Mouse (Mus musculus) 416B (cell line): ENCODE results near the gene Ece1.

Source experiments
- DNase-seq: peaks from one replicate; pipeline ENCODE4 v3.0.0; 2011; ENCODE audit warnings: low read depth

Ece1 gene

GRCm38 (mm10) chr4:137917591-137917990 is 55.6 kb downstream of the Ece1 start:
- DNase-seq: no peak

DNA sequence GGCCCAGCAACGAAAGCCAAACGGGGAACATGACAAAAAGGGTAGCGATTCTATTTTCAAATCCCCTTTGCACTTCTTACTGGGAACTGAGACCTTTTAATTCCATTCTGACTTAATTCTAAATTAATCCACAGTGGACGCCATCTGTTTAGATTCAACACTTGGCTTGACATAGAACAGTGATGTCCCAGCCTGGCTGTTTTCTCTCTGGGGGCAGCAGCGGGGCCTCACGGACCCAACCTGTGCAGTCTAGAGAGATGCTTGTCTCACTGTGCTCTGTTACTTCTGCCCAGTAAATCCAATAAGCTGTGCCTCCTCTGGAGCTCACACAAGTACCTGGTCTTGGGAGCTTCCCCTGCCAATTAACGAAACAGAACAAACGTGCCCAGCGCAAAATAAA is 56.5 kb downstream of the Ece1 start:
- DNase-seq: no peak

DNA sequence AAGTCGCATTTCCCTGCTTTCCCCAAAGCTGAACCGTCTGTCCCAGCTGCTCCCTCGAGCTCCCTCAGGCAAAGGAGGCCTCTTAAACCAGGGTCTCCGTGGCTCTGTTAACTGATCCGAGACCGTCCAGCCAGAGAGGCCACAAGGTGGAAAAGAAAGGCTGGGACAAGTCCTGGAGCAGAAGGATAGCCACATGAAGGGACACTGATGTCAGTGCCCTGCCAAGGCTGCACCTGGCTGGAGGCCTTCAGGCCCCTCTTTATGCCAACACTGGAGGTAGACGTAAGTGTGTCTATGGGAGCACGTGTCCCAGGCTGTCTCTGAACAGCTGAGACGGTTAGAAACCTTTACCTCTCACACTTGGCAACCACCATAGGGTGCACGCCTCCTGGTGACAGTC is 57.1 kb downstream of the Ece1 start:
- no peak for DNase-seq

GRCm38 (mm10) chr4:137920005-137920404 is 58.0 kb downstream of the Ece1 start:
- no peak for DNase-seq

- peak; percentile 70 for DNase-seq
Measured at GRCm38 (mm10) chr4:137920500-137920961, 58.5 kb downstream of the Ece1 start.

DNA sequence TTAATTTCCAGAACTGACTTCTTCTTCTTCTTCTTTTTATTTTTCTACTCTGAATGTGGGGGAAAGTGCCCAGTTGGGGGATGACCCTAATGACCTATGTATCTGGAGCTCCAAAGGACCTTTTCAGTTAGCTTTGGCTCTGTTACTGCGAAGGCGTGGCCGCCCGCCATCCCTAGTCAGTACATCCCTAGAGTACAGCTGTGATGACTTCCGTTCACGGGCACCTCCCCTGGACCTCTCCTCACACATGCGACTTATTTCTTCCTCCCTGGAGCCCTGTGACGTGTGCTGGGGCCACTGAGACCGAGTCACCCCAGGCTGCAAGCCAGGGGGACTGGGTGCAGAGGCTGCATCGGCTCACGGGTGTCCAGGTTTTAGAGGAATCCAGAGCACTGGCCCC is 59.5 kb downstream of the Ece1 start:
- DNase-seq: no peak

DNA sequence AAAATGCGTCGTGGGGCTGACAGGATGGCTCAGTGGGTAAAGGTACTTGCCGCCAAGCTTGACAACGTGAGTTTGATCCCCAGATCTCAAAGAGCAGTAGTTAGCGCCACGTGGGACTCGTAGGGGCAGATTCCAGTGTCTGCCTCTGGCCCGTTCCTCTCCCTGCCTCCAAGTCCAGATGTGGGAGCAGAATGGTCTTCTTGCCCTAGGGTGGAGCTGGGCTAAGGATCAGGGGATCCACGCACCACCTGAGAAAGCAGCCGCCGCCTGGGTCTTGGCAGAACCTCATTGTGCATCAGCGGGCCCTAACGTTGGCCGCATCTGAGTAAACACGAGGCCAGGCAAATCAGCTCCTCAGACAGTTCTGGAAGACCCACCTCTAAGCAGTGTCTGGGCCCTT is 61.0 kb downstream of the Ece1 start:
- DNase-seq: no peak

GRCm38 (mm10) chr4:137925176-137925575 is 63.1 kb downstream of the Ece1 start:
- DNase-seq: no peak

- DNase-seq: no peak
Measured at GRCm38 (mm10) chr4:137926161-137926560, 64.1 kb downstream of the Ece1 start.

GRCm38 (mm10) chr4:137927136-137927535 is 65.1 kb downstream of the Ece1 start:
- DNase-seq: no peak

DNA sequence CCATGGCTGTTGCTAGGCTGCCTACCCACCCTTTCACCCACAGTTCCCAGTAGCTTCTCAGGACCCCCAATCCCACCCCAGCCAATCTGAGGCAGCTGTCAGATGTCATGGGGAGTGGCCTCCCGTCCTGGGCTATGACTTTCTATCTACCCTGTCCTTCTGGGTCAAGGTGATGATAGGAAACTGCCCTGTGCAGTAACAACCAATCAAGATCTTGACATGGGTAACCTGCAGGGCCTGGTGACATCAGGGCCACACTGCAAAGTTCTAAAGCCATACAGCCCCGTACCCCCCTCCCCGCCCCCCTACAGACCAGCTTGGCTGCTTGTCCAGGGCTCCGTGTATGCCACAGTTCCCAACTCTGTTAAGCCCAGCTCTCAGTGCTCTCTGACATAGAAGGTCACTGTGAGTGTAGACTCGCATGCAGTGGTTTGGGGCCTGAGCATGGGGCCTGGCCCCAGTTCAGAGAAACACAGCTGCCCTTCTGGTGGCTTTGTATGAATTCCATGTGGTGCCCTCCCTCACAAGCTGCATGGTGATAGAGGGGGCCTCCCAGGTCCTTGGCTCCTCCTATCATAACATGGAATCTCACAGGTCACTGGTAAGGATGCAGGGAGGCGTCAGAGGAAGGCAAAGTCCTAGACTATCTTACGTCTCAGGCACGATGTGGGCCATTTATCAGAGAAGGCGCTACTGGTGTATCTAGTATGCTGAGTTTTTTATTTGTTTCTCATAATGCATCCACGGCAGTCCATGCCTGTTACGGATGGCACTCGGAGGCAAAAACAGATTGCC is 65.9 kb downstream of the Ece1 start:
- DNase-seq: no peak

GRCm38 (mm10) chr4:137928813-137929212 is 66.8 kb downstream of the Ece1 start:
- DNase-seq: no peak

GRCm38 (mm10) chr4:137929341-137930016 is 67.4 kb downstream of the Ece1 start:
- peak; percentile 18 for DNase-seq

- no peak for DNase-seq
Measured at GRCm38 (mm10) chr4:137930500-137931008, 68.5 kb downstream of the Ece1 start.

DNA sequence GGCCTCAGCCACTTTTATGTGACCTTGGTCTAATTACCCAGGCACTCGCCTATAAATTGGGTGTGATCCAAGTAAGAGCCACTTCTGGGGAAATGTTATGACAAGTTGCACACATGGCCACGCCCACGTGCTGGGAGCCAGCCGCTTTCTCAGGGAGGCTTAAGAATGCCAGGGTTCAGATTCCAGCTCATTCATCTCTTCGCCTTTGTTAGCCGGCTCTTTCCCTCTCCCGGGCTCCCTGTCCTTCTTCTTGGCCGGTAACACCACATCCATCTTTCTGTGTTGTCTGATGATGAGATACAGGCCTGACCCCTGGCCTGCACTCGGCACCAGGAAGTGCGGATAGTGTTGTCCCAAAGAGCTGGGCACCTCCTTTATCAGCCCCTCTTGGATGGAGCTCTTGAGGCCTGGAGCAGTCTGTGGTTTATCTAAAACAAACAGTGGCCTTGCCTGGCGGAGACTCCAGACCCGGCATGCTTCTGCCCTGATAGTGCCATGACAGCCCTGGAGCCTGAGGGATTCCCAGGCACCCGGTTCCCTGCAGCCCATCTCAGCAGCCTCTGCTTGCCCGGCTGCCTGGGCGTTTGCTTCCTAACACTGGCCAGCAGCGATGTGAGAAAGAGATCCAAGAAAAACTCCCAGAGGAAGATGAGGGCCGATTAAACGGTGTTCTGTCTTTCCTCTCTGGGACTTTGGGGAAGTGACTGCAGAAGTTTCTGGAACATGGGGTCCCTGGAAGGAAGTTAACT is 69.1 kb downstream of the Ece1 start:
- DNase-seq: peak; percentile 72

GRCm38 (mm10) chr4:137932554-137933178 is 70.6 kb downstream of the Ece1 start:
- DNase-seq: no peak

DNA sequence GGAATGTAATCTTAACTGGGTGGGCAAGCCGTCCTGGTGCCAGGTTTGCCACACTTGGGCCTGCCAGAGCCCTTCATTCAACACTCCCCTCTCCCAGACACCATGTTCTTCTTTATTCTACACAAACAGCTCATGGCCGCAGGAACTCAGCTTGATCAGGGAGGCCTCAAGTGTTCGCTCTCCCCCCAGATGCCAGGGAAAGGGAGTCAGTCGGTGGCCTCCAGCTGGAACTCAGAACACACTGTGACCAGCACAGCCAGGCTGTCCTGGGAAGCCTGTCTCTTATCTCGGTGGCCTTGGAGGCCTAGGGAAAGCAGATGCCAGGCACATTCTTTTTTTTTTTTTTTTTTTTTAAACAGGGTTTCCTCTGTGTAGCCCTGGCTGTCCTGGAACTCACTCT is 71.3 kb downstream of the Ece1 start:
- DNase-seq: no peak

- DNase-seq: no peak
Measured at GRCm38 (mm10) chr4:137936134-137936533, 74.1 kb downstream of the Ece1 start.

DNA sequence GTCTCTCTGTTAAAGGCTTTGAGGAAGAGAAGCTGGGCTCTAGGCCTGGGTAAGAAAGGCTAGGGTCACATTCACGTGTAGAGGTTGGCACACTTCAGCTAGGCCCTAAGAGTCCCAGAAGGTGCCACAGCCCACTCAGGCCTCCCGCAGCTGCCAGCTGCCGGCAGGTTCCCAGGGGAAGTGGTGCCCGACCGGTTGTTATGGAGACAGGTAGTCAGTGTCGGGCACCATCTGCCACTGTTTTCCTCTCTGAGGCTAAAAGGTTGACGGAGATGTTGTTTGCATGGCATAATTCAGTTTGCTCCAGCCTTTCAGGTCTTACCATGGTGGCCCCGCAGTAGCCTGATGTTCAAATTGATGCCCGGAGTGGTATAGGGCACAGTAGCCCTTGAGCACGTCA is 78.0 kb downstream of the Ece1 start:
- no peak for DNase-seq

DNA sequence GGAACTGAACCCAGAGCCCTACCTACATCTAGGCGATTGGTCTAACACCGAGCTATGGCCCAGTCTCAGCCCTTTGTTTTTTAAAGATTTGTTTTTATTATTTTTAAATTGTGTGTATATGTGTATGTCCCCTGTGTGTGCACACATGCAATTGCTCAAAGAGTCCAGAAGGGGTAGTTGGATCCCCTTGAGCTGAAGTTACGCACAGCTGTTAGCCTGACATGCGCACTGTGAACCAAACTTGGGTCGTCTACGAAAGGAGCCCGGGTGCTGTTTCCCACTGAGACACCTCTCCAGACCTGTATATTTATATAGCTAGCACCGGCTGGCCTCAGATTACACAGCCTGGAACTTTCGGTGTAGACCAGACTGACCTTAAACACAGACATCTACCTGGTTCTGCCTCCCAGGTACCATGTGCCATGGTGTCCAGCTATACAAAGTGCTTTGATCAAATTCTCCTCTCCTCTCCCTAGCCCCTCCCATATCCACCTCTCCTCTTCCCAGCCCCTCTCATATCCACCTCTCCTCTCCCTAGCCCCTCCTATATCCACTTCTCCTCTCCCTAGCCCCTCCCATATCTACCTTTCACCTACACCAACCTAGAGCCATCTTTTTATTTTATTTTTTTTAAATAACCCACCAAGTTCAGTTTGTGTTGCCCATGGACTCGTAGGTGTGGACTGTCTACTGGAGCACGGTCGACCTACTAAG is 79.3 kb downstream of the Ece1 start:
- DNase-seq: no peak
